Mouse (Mus musculus) testis, adult 2 months (tissue): ENCODE measurements at regions not wholly inside any gene's neighbourhood (a gene's known extent, or its start where the extent isn't known, plus 50 kb on each side); places are given as distances from the start of the nearest gene placed in this dataset.

ENCODE experiments used
- CTCF ChIP-seq: fragments of 200-500 bp; IDR thresholded peaks from 2 replicates; pipeline ENCODE4 v1.5.1; 2012; ENCODE audit warnings: low read depth, mild to moderate bottlenecking, inconsistent platforms, low read length, moderate library complexity; ENCODE audit not compliant: control insufficient read depth, insufficient read depth, insufficient replicate concordance
- POLR2A ChIP-seq: fragments of 200-500 bp; IDR thresholded peaks from 2 replicates; pipeline ENCODE4 v1.6.1; 2012; ENCODE audit warnings: low read depth, mild to moderate bottlenecking, inconsistent platforms, low read length, moderate library complexity; ENCODE audit not compliant: control insufficient read depth

DNA sequence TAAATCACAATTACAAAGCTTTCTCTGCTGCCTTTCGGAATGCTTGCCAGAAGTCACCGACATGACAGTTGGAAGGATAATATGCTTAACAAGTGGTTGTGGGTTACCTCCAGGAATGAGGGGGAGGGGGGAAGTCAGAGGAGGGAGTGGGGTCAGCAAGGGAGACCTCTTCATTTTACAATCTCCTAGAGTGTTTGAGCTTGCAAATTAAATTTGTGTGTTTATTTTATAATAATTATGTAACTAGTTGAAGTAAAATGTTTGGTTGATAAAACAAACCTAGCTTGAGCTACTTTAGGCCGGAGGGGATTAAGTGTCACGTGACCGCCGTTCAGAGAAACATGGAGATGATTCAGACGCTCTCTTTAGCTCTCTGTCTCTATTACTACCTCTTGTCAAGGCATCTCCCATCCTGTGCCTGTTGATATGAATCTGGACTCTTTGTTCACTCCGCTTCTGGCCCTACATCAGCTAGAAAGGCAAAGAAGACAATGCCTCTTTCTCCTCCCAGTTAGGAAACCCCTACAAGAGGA is 227.3 kb upstream of the Irx5 start:
- no peak for TF ChIP-seq POLR2A
- TF ChIP-seq CTCF, result no peak
